Mouse (Mus musculus): Measurements from ENCODE around the gene Metrn.

Metrn gene

GRCm38 (mm10) chr17:25796951-25797369 is at the start of gene Metrn:
Gene Metrn (minus strand): TSS chr17:25797136.
- DNase-seq (ENCODE audit: low read depth, low spot score): peak; percentile 79

- DNase-seq (ENCODE audit: low read depth, low spot score): peak; percentile 97
Observed at GRCm38 (mm10) chr17:25844396-25844901, 47.5 kb upstream of the Metrn start, which contains the start of gene Rhot2. Gene Rhot2 (minus strand): TSS chr17:25844851.

GRCm38 (mm10) chr17:25843636-25844395 is 46.9 kb upstream of the Metrn start:
- no peak for DNase-seq (ENCODE audit: low read depth, low spot score)

GRCm38 (mm10) chr17:25843122-25843521 is 46.2 kb upstream of the Metrn start:
- no peak for DNase-seq (ENCODE audit: low read depth, low spot score)

GRCm38 (mm10) chr17:25842509-25842908 is 45.6 kb upstream of the Metrn start:
- DNase-seq (ENCODE audit: low read depth, low spot score): no peak

- DNase-seq (ENCODE audit: low read depth, low spot score): no peak
Observed at GRCm38 (mm10) chr17:25841117-25841880, 44.4 kb upstream of the Metrn start, which contains the start of gene Gm20683. Gene Gm20683 (minus strand): TSS chr17:25841763.

GRCm38 (mm10) chr17:25840519-25840918 is 43.6 kb upstream of the Metrn start:
- no peak for DNase-seq (ENCODE audit: low read depth, low spot score)

- DNase-seq (ENCODE audit: low read depth, low spot score): no peak
Observed at GRCm38 (mm10) chr17:25839455-25840235, 42.7 kb upstream of the Metrn start.

GRCm38 (mm10) chr17:25838904-25839303 is 42.0 kb upstream of the Metrn start:
- DNase-seq (ENCODE audit: low read depth, low spot score): no peak

GRCm38 (mm10) chr17:25837533-25837932 is 40.6 kb upstream of the Metrn start:
- DNase-seq (ENCODE audit: low read depth, low spot score): peak; percentile 67

GRCm38 (mm10) chr17:25837076-25837410 is 40.1 kb upstream of the Metrn start, which contains the start of gene Rhbdl1:
Gene Rhbdl1 (minus strand): TSS chr17:25837295.
- DNase-seq (ENCODE audit: low read depth, low spot score): peak; percentile 96

GRCm38 (mm10) chr17:25836397-25837075 is 39.6 kb upstream of the Metrn start:
- peak; percentile 42 for DNase-seq (ENCODE audit: low read depth, low spot score)

GRCm38 (mm10) chr17:25835816-25836215 is 38.9 kb upstream of the Metrn start:
- DNase-seq (ENCODE audit: low read depth, low spot score): no peak

- DNase-seq (ENCODE audit: low read depth, low spot score): no peak
Observed at GRCm38 (mm10) chr17:25835301-25835700, 38.4 kb upstream of the Metrn start.

GRCm38 (mm10) chr17:25834595-25835222 is 37.8 kb upstream of the Metrn start:
- DNase-seq (ENCODE audit: low read depth, low spot score): no peak

- DNase-seq (ENCODE audit: low read depth, low spot score): no peak
Observed at GRCm38 (mm10) chr17:25833961-25834594, 37.1 kb upstream of the Metrn start.

- peak; percentile 96 for DNase-seq (ENCODE audit: low read depth, low spot score)
Observed at GRCm38 (mm10) chr17:25833291-25833663, 36.3 kb upstream of the Metrn start, which contains the start of gene Stub1. Gene Stub1 (minus strand): TSS chr17:25833404.

GRCm38 (mm10) chr17:25832436-25833290 is 35.7 kb upstream of the Metrn start:
- peak; percentile 100 for DNase-seq (ENCODE audit: low read depth, low spot score)
